Mouse (Mus musculus) right cerebral cortex, postnatal 25 days (tissue): ENCODE measurements at regions not wholly inside any gene's neighbourhood (a gene's known extent, or its start where the extent isn't known, plus 50 kb on each side); places are given as distances from the start of the nearest gene placed in this dataset.

Source experiments
- DNase-seq: peaks from one replicate; pipeline ENCODE4 v3.0.0; 2022

GRCm38 (mm10) chr3:42593792-42594433 lies 851.5 kb downstream of the D3Ertd751e start:
- DNase-seq = no peak

DNA sequence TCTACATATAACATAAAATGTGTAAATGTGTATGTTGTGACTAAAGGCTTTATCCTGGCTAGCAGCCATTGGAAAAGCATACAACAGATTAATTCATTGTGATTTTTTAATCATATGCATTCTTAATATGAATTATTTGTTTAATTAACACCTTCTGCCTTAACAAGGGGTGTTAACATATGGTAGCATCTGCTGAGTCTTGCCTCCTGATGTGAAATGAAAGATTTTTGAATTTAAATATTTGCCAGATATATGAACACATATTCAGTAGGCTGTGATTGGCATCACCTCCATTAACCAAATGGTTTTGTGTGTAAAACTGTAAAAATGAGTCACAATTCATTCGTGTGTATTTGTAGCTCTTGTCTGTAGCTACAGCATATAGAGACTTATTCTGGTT lies 854.3 kb downstream of the D3Ertd751e start:
- DNase-seq = no peak
